Mouse (Mus musculus): Measurements from ENCODE around the gene Mcpt4. TPM values are rescaled to one million over a fixed set of nuclear protein-coding genes. Genes with fewer than 3 reads are reported as not detected.
"Not testable (repeated sequence)": the region's sequence is repeated elsewhere in the genome, so short reads cannot be mapped to it uniquely, and the experiment has no call there.

Gene Mcpt4
- polyA plus RNA-seq, 1 experiment, result not detected

- TF ChIP-seq CTCF (IDR thresholded peaks at IDR 0.05; ENCODE audit: insufficient read depth, low read depth, low read length) (no peak), POLR2A (IDR thresholded peaks at IDR 0.05; ENCODE audit: insufficient read depth, low read depth, low read length) (no peak)
- Histone ChIP-seq H3K27ac (ENCODE audit: insufficient read depth, low read depth, low read length) (no peak within 1 kb of the TSS), H3K4me3 (ENCODE audit: insufficient read depth, low read depth, low read length) (no peak within 1 kb of the TSS), H3K4me1 (ENCODE audit: control insufficient read depth, insufficient read depth, low read length) (no peaks in the 10 kb centered on the region)
- 97% methylated on average over 2 of the region's 2 CpGs for WGBS
These were observed 23.1 kb upstream of the Mcpt4 start, which contains the start of gene Mcpt8 for GRCm38 (mm10) chr14:56085167-56085566. TSS of gene Mcpt8 (minus strand) at chr14:56085273.

GRCm38 (mm10) chr14:56082016-56082415 is 19.9 kb upstream of the Mcpt4 start:
- Histone ChIP-seq H3K27ac (ENCODE audit: insufficient read depth, low read depth, low read length) (no peak overlapping the region), H3K4me1 (ENCODE audit: control insufficient read depth, insufficient read depth, low read length) (no peaks in the 10 kb centered on the region), H3K4me3 (ENCODE audit: insufficient read depth, low read depth, low read length) (no peak overlapping the region)
- TF ChIP-seq POLR2A (IDR thresholded peaks at IDR 0.05; ENCODE audit: insufficient read depth, low read depth, low read length), result no peak
- TF ChIP-seq CTCF (IDR thresholded peaks at IDR 0.05; ENCODE audit: insufficient read depth, low read depth, low read length), result no peak
- 77% methylated on average over 4 of the region's 4 CpGs for WGBS

DNA sequence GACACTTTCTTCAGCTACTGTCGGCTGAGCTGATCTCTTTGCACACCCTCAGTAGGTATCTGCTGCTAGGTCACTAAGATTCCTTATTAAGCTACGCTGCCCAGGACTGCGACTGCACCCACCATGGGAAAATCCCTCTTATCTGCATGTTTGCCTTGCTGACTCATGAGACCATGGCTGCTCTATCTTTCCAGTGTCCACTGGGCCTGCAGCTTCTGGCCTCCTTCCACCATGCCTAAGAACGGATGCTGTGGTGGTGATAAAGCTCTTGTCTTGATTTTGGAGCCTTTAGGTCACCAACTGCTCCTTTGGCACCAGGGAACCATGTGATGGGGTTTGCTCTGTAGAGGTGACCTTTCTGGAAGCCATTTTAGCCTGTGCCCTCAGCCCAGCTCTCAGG is 4.4 kb downstream of the Mcpt4 start:
- WGBS, result 91% methylated on average over 4 of the region's 4 CpGs
- Histone ChIP-seq H3K27ac (ENCODE audit: insufficient read depth, low read depth, low read length) (no peak overlapping the region), H3K4me3 (ENCODE audit: insufficient read depth, low read depth, low read length) (no peak overlapping the region), H3K4me1 (ENCODE audit: control insufficient read depth, insufficient read depth, low read length) (no peaks in the 10 kb centered on the region)
- no peak for TF ChIP-seq POLR2A (IDR thresholded peaks at IDR 0.05; ENCODE audit: insufficient read depth, low read depth, low read length)

GRCm38 (mm10) chr14:56055408-56055807 is 6.7 kb downstream of the Mcpt4 start:
- no peak for TF ChIP-seq POLR2A (IDR thresholded peaks at IDR 0.05; ENCODE audit: insufficient read depth, low read depth, low read length)
- TF ChIP-seq CTCF (IDR thresholded peaks at IDR 0.05; ENCODE audit: insufficient read depth, low read depth, low read length), result no peak
- H3K4me1 ChIP-seq (ENCODE audit: control insufficient read depth, insufficient read depth, low read length), result no peaks in the 10 kb centered on the region
- no peak overlapping the region for H3K4me3 ChIP-seq (ENCODE audit: insufficient read depth, low read depth, low read length)
- no peak overlapping the region for H3K27ac ChIP-seq (ENCODE audit: insufficient read depth, low read depth, low read length)
- 86% methylated on average over 3 of the region's 3 CpGs for WGBS

- H3K4me1 ChIP-seq (ENCODE audit: control insufficient read depth, insufficient read depth, low read length); H3K4me3 ChIP-seq (ENCODE audit: insufficient read depth, low read depth, low read length); H3K27ac ChIP-seq (ENCODE audit: insufficient read depth, low read depth, low read length): not testable (repeated sequence)
- WGBS, result 87% methylated on average over 1 of the region's 1 CpGs
These were observed 20.3 kb downstream of the Mcpt4 start, which contains the start of gene Mcpt2 for GRCm38 (mm10) chr14:56041792-56042191. TSS of gene Mcpt2 (plus strand) at chr14:56042041.

DNA sequence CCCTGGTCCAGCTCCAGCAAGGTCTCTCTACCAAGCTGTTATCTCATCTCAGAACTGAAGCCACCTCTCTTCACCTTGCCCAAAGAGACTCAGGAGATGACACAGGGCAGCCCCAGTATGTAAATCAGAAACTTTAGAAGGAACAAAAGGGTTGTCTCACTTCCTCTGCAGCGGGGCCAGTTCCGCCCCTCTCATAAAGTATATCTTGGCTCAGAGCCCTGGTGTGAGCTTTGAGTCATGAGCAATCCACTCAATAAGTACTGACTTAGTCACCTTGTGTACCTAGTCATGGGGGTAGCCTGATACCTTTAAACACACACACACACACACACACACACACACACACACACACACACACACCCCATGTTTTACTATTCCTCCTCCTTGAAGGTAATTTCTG is 27.7 kb downstream of the Mcpt4 start:
- TF ChIP-seq POLR2A (IDR thresholded peaks at IDR 0.05; ENCODE audit: insufficient read depth, low read depth, low read length) (no peak), CTCF (IDR thresholded peaks at IDR 0.05; ENCODE audit: insufficient read depth, low read depth, low read length) (no peak)
- H3K4me3 ChIP-seq (ENCODE audit: insufficient read depth, low read depth, low read length), result no peak overlapping the region
- WGBS, result 77% methylated on average over 2 of the region's 2 CpGs
- H3K27ac ChIP-seq (ENCODE audit: insufficient read depth, low read depth, low read length), result no peak overlapping the region
- no peaks in the 10 kb centered on the region for H3K4me1 ChIP-seq (ENCODE audit: control insufficient read depth, insufficient read depth, low read length)

DNA sequence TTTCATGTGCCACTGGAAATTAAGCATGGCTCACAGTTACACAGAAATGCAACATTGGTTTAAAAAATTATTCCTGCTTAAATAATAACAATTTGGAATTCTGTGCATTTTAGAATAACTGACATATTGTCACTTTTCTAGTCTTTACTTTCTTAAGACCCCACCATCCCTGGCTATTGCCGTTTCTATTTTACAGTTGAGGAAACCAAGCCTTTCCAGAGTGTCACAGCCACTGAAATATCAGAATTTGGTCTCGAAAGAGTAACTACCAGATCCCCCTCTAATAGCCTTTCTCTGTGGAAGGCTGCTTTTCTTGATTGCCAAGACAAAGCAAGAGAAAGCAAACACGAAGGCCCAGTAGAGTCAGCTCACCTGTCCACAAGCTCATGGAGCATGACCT is 31.7 kb downstream of the Mcpt4 start, which contains the start of gene Mcpt9:
TSS of gene Mcpt9 (minus strand) at position 101 of the 400 bp plus-strand sequence.
- WGBS, result 77% methylated on average over 3 of the region's 3 CpGs
- H3K27ac ChIP-seq (ENCODE audit: insufficient read depth, low read depth, low read length); H3K4me3 ChIP-seq (ENCODE audit: insufficient read depth, low read depth, low read length); H3K4me1 ChIP-seq (ENCODE audit: control insufficient read depth, insufficient read depth, low read length): not testable (repeated sequence)

DNA sequence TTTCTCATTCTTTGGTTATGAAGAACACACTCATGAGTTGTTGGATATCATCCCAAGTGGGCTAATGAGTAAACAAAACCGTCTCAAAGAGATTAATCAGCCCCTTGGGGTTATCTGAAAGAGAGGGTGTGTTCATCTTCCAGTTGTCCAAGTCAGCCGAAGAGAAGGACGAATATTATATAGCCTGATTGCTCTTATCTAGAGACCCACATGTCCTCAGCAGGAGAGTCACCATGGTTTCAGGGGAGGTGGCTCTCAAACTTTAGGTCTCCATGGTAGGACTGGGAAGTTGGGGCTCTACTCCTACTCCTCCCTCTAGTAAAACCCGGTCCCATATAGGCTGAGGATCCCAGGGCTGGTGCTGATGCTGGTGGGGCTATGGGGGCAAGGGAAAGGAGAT is 40.8 kb downstream of the Mcpt4 start:
- not testable (repeated sequence) for H3K27ac ChIP-seq (ENCODE audit: insufficient read depth, low read depth, low read length); H3K4me1 ChIP-seq (ENCODE audit: control insufficient read depth, insufficient read depth, low read length); H3K4me3 ChIP-seq (ENCODE audit: insufficient read depth, low read depth, low read length)
- 79% methylated on average over 4 of the region's 4 CpGs for WGBS

DNA sequence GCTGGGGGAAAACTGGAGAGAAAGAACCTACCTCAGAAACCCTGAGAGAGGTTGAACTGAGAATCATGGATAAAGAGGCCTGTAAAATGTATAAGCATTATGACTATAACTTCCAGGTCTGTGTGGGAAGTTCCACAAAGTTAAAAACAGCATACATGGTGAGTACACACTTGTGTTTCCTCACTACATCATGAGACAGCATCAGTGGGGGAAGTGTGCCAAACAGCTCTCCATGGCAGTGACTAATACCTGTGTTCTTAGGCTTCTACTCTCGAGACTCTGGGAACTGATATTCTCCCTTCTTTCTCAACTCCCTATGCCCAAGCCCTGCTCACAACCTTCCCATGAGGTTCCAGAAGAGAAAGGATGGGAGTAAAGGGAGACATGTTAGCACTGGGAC is 42.7 kb downstream of the Mcpt4 start:
- TF ChIP-seq CTCF (IDR thresholded peaks at IDR 0.05; ENCODE audit: insufficient read depth, low read depth, low read length) (no peak), POLR2A (IDR thresholded peaks at IDR 0.05; ENCODE audit: insufficient read depth, low read depth, low read length) (no peak)
- H3K4me3 ChIP-seq (ENCODE audit: insufficient read depth, low read depth, low read length), result no peak overlapping the region
- 74% methylated on average over 1 of the region's 1 CpGs for WGBS
- no peak overlapping the region for H3K27ac ChIP-seq (ENCODE audit: insufficient read depth, low read depth, low read length)
- no peaks in the 10 kb centered on the region for H3K4me1 ChIP-seq (ENCODE audit: control insufficient read depth, insufficient read depth, low read length)

GRCm38 (mm10) chr14:56017671-56018070 is 44.4 kb downstream of the Mcpt4 start, which contains the start of gene Mcpt1:
TSS of gene Mcpt1 (plus strand) at chr14:56017971.
- not testable (repeated sequence) for H3K4me1 ChIP-seq (ENCODE audit: control insufficient read depth, insufficient read depth, low read length)
- WGBS, result 83% methylated on average over 3 of the region's 3 CpGs

More at GRCm38 (mm10) chr14:56017671-56018070, 44.4 kb downstream of the Mcpt4 start, which contains the start of gene Mcpt1:
- H3K27ac ChIP-seq (ENCODE audit: insufficient read depth, low read depth, low read length); H3K4me3 ChIP-seq (ENCODE audit: insufficient read depth, low read depth, low read length): not testable (repeated sequence)
